Mouse (Mus musculus) ES-E14 (cell line): ENCODE results near the gene Map2k6.

ENCODE experiments used
- MAFK ChIP-seq: IDR thresholded peaks from 2 replicates; pipeline ENCODE4 v1.6.1; 2014; ENCODE audit warnings: mild to moderate bottlenecking, low read depth, low read length, inconsistent platforms; ENCODE audit not compliant: insufficient read depth
- ZNF384 ChIP-seq: IDR thresholded peaks from 2 replicates; pipeline ENCODE4 v1.6.1; 2012; ENCODE audit warnings: low read depth, low read length, inconsistent platforms

DNA sequence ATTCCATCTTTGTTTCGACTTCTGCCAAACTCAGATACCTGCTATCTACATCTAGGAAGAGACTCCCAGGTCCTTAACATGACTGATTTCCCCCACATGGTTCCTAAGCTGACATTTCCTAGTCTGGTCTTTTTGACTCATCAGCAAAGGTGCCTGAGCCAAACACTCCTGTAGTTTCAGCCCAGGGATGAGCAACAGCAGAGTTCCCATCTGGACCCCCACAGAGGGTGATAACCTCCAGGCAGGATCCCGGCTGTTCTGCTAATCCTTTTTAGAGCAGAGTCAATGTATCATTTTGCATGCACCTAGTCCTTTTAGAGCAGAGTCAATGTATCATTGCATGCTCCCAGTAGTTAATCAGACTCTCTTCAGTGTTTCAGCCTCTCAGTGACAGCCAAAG is 82.5 kb downstream of the Map2k6 start:
- TF ChIP-seq MAFK (no peak), ZNF384 (no peak)
